Mouse (Mus musculus): ENCODE measurements around the gene Spock1.

- TF ChIP-seq GATA1 (IDR thresholded peaks at IDR 0.05; ENCODE audit: low read length) (no peak), TAL1 (IDR thresholded peaks at IDR 0.05; ENCODE audit: low read length) (no peak)
Measured at GRCm38 (mm10) chr13:57636196-57637015, 271.7 kb downstream of the Spock1 start.

Data from erythroblast, embryonic 14.5 days (primary cell).